Mouse (Mus musculus) thymus, adult 2 months (tissue): ENCODE results near the gene Grhl3.

Experiments
- CTCF ChIP-seq: fragments of 200-500 bp; IDR thresholded peaks from 2 replicates; pipeline ENCODE4 v1.5.1; 2012; ENCODE audit warnings: mild to moderate bottlenecking, control low read depth, low read length, moderate library complexity, borderline replicate concordance; ENCODE audit not compliant: control insufficient read depth, poor library complexity, insufficient read depth; ENCODE audit errors: extremely low read depth
- POLR2A ChIP-seq: fragments of 200-500 bp; IDR thresholded peaks from 2 replicates; pipeline ENCODE4 v1.6.1; 2012; ENCODE audit warnings: mild to moderate bottlenecking, low read length, control low read depth, moderate library complexity; ENCODE audit not compliant: control insufficient read depth, poor library complexity, insufficient read depth; ENCODE audit errors: extremely low read depth

GRCm38 (mm10) chr4:135539056-135539455 is 34.4 kb downstream of the Grhl3 start:
- TF ChIP-seq POLR2A (no peak), CTCF (no peak)
